Mouse (Mus musculus): ENCODE results near the gene Ttc24. TPM values are rescaled to one million over a fixed set of nuclear protein-coding genes. Genes with fewer than 3 reads are reported as not detected.
A peak's percentile ranks its signal among the peaks of the same experiment; 100 is the strongest.

Gene Ttc24
- total RNA-seq, 2 experiments from 2014 or later: not detected

DNA sequence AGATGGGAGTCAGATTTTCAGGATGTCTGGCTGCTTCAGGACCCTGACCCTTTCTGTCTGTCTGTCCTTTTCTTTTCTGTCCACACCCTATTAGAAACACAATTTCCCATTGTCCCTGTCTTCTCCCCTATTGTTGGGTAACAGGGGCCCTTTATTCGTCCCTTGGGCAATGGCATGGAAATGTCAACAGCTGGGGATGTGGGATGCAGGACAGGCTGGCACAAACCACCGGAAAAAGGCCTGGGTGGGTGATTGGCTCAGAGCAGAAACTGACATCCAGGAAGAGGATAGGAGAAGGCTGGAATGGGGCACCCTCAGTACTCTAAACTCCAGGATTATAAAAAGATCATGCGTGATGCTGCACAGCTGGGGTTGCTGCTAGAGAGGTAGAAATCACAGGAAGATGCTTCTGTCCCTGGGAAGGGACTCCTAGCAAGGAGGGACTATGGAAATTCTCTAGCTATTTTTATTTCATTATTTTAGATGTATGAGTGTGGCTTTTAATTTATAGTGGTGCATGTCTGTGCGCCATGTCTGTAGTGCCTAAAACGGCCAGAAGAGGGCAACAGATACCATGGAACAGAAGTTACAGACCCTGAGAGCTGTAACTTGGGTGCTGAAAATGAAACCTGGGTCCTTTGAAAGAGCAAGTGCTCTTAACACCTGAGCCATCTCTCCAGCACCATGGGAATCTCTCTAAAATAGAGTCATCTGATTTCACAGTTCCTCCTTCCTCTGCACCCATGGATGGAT, 50.5 kb downstream of the Ttc24 start, which contains the start of gene Hapln2:
TSS of gene Hapln2 (minus strand) at position 150 of the 753 bp plus-strand sequence.
- peak within 1 kb of the TSS; percentile 25; the same call in 1 of the 2 replicates for H3K27ac ChIP-seq
- peak; percentile 53 for TF ChIP-seq CTCF (IDR thresholded peaks at IDR 0.05)
- intact Hi-C loops (cut with DNase I): no loop called here

DNA sequence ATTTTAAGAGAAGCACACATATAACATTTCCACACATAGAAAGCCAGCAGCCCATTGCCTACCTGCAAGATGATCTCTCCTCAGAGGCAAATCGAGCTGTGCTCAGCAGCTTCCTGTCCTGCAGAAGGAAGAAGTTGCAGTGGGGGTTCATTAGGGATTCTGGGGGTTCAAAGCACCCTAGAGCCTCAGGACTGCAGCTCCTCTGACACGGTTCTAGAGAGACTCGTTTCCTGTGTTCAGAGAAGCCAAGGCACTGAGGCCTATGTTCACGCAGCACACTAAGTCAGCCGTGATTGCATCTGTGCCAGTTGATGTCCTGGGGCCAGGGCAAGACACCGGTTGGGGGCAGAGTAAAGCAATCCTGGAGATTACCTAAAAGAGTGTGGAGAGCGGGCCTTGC, 51.3 kb downstream of the Ttc24 start:
- DNase-seq (ENCODE audit: extremely low spot score in 1 of 2, low spot score in 2 of 2): no peak
- intact Hi-C loops (cut with DNase I): no loop called here
- no peak for TF ChIP-seq CTCF (IDR thresholded peaks at IDR 0.05)
- Histone ChIP-seq H3K27ac (peak overlapping the region; percentile 25; the same call in 1 of the 2 replicates), H3K4me3 (no peak overlapping the region)

More for the DNA sequence above, 50.5 kb downstream of the Ttc24 start, which contains the start of gene Hapln2:
- H3K4me3 ChIP-seq: no peak within 1 kb of the TSS
- DNase-seq (ENCODE audit: extremely low spot score in 1 of 2, low spot score in 2 of 2): no peak

DNA sequence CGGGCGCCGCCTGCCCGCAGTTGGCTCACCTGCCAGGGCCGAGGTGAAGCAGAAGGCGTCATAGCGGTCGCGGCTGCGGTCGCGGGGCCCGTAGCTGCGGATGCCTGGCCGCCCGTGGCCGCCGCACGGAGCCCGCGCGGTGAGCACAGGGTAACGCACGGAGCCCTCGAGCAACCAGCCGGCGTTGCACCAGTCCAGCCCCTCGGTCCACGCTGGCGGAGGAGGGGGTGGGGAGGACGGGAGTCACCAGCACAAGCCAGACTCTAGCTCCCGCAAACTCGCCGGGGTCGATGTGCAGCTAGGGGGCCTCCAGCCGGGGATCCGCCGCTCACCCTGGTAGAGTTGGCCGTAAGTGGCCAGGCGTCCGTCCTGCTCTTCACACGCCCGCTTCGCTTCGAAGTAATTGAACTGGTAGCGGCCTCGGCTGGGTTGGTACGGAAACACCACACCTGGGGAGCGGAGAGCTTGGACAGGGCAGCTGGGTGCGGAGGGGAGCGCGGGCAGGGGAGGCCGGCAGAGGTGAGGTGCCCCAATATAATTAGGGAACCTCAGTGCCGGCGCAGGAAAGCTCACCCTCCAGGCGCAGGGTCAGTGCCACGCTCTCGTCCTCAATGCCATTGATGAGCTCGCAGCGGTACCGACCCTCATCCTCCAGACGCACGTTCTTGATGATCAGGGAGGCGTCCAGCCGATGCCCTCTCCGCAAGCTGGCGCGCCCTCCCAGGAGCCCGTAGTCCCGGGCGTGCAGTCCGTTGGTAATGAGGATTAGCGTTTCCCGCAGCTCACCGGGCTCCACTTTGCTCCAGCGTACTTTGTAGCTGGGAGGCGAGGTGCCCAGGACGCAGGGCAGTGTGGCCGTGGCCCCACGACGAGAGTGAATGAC, 54.7 kb downstream of the Ttc24 start:
- peak in 1 of 2 experiments; percentile 13 for DNase-seq (ENCODE audit: extremely low spot score in 1 of 2, low spot score in 2 of 2)

DNA sequence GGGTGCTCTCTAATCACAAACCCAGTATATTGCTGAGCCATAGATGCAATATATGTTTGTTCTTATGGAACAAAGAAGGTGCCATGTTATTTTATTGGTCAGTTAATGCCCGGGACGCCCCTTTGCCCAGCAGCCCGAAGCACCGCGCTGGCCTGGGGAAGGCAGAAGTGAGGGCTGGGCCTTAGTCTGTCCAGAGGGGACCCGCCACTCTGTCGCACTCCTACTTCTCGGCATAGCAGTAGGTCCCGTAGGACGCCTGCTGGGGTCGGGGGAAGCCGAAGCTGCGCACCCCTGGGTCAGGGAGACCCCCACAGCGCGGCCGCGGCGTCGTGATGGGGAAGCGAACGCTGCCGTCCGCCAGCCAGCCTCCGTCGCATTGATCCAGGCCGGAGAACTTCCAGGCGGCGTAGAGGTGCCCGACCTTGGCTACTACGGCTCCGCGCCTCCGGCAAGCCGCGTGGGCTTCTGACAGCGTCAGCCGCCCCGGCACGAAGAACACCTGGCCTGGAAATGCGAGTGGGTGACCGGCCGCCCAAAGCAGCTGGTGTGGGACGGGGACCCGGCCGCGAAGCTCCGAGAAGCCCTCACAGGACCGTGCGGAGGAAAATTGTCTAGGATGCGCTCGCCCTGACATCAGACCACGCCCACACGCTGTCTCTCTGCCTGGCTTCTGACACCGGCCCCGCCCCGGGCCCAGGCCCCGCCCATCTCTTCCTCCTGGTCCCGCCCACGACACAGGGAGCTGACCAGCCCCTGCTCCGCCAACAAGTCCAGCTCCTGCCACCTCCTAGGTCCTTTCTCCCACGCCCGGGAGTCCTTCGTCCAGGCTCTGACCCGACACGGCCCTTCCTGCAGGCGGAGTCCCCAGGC, 55.5 kb downstream of the Ttc24 start:
- H3K4me3 ChIP-seq: peak overlapping the region; percentile 59
- H3K27ac ChIP-seq: peak overlapping the region; percentile 17; the same call in 1 of the 2 replicates
- intact Hi-C loops (cut with DNase I): no loop called here
- peak; percentile 70 to 78 for DNase-seq (ENCODE audit: extremely low spot score in 1 of 2, low spot score in 2 of 2)
- TF ChIP-seq CTCF (IDR thresholded peaks at IDR 0.05): no peak

More for the DNA sequence above, 54.7 kb downstream of the Ttc24 start:
- Histone ChIP-seq H3K27ac (peak overlapping the region; percentile 17; the same call in 1 of the 2 replicates), H3K4me3 (peak overlapping the region; percentile 59)
- TF ChIP-seq CTCF (IDR thresholded peaks at IDR 0.05): peak; percentile 1; the same call in 1 of the 2 replicates
- intact Hi-C loops (cut with DNase I): no loop called here

Other genes starting within 250 kb of the Ttc24 start
- not detected for gene Sh2d2a, start 231.5 kb downstream of the Ttc24 start, total RNA-seq (2021)
- gene Prcc, start 192.7 kb downstream of the Ttc24 start, total RNA-seq (2021): 10 to 100 TPM; 58.3 to 60.6 TPM
- gene Hdgf, start 172.0 kb downstream of the Ttc24 start, total RNA-seq (2021): 100 to 1,000 TPM; 148 to 151 TPM
- 10 to 100 TPM; 52.6 to 55.1 TPM for gene Mrpl24, start 158.8 kb downstream of the Ttc24 start, total RNA-seq (2021)
- gene Isg20l2, start 148.0 kb downstream of the Ttc24 start, total RNA-seq (2021): 10 to 100 TPM; 15.1 to 15.6 TPM
- 10 to 100 TPM; 22.9 to 24.7 TPM for gene Rrnad1, start 147.6 kb downstream of the Ttc24 start, total RNA-seq (2021)
- gene Crabp2, start 129.6 kb downstream of the Ttc24 start, total RNA-seq (2021): 1 to 10 TPM; 4.5 to 8.2 TPM
- gene Nes, start 107.2 kb downstream of the Ttc24 start, total RNA-seq (2021): 1 to 10 TPM; 5.7 to 6.2 TPM
- gene Bcan, start 78.1 kb downstream of the Ttc24 start, total RNA-seq (2021): 100 to 1,000 TPM; 241 to 256 TPM
- 10 to 100 TPM; 11.3 to 13.5 TPM for gene Hapln2, start 50.7 kb downstream of the Ttc24 start, total RNA-seq (2021)
- gene Gpatch4, start 35.2 kb downstream of the Ttc24 start, total RNA-seq (2021): 10 to 100 TPM; 17.5 to 19.1 TPM
- 10 to 100 TPM; 64.3 to 66.6 TPM for gene Naxe, start 19.8 kb downstream of the Ttc24 start, total RNA-seq (2021)
- gene Iqgap3, start 3.7 kb upstream of the Ttc24 start, total RNA-seq (2021): under 1 TPM; 0.21 to 0.41 TPM
- gene Mef2d, start 64.1 kb upstream of the Ttc24 start, total RNA-seq (2021): 100 to 1,000 TPM; 223 to 225 TPM
- not detected for gene Rhbg, start 176.4 kb upstream of the Ttc24 start, total RNA-seq (2021)
- under 1 TPM in 1 of 2 experiments, not detected in 1; 0.59 TPM for gene Gm38392, start 208.9 kb upstream of the Ttc24 start, total RNA-seq (2021)
- 1 to 10 TPM; 3.7 to 3.8 TPM for gene Tsacc, start 218.7 kb upstream of the Ttc24 start, total RNA-seq (2021)
- gene Cct3, start 218.8 kb upstream of the Ttc24 start, total RNA-seq (2021): 100 to 1,000 TPM; 168 to 170 TPM
- 10 to 100 TPM; 77.5 to 91.1 TPM for gene Glmp, start 246.7 kb upstream of the Ttc24 start, total RNA-seq (2021)

Data from left cerebral cortex, adult 2 months (tissue).